Mouse (Mus musculus) cerebellum, adult 11 months (tissue): ENCODE data around the gene Pak4.

Experiments used
- DNase-seq: peaks from one replicate; pipeline ENCODE4 v3.0.0; 2022

Pak4 gene

DNA sequence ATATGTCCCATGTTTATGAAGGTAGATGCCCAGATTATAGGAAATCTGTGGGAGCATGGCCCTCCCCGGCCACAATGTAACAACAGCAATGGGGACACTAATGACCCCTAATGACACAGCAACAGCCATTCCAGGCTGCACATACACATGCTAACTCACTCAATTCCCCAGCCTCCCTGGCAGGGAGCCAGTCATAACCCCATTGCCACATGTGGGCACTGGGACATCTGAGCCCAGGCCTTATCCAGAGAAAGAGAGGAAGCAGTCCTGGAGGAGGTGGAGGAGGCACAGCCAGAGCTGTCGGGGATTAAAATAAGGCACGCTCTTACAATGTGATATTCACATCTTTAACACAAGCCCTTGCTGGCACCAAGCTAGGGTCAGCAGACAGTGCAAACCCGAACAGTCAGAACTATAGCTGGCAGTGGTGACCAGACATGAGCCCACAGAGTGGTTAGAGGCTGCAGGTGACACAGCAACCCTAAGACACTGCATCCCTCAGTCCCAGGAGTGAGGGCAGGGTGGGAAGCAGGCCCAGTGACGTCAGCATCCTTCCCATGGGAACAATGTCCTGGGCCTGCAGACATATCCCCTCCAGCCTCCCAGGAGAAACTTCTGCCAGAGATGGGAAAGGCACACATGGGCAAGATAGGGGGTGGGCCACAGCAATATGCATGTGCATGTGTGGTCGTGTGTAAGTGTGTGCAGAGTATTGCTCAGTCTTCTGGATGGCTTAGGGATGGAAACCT is 11.1 kb downstream of the Pak4 start:
- DNase-seq = no peak

DNA sequence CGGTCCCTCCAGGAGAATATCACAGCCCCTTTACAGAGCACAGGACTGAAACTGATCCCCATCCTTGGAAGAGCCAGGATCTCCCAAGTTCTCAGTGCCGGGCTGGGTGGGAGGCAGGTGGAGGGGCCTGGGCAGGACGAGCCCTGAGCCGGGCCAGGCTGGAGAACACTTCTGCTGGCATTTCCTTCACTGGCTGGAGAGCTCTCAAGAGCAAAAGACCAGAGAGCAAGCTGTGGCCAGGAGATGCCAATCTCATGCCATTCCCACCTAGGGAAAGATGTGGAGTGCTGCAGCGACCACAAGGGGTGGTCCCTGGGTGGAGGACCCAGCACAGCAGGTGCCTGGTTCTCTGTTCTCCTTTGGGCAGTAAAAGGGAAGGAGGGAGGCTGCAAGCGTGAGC is 13.0 kb downstream of the Pak4 start:
- no peak for DNase-seq

DNA sequence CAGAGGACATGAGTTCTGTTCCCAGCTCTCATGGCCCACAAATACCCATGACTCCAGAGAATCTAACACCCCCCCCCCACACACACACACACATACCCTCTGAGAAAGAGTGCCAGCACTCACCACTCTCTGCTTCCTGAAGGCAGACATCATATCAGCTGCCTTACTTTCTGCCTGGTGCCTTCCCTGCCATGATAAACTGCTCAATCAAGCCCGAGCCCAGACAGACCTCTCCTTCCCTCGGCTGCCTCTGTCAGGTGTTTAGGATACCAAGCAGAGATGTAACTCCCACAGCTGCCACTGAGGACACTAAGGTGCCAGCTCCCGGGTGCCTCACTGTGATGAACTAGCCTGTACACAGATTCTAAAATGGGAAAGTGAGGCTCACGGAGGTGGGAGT is 13.5 kb downstream of the Pak4 start:
- DNase-seq = no peak

DNA sequence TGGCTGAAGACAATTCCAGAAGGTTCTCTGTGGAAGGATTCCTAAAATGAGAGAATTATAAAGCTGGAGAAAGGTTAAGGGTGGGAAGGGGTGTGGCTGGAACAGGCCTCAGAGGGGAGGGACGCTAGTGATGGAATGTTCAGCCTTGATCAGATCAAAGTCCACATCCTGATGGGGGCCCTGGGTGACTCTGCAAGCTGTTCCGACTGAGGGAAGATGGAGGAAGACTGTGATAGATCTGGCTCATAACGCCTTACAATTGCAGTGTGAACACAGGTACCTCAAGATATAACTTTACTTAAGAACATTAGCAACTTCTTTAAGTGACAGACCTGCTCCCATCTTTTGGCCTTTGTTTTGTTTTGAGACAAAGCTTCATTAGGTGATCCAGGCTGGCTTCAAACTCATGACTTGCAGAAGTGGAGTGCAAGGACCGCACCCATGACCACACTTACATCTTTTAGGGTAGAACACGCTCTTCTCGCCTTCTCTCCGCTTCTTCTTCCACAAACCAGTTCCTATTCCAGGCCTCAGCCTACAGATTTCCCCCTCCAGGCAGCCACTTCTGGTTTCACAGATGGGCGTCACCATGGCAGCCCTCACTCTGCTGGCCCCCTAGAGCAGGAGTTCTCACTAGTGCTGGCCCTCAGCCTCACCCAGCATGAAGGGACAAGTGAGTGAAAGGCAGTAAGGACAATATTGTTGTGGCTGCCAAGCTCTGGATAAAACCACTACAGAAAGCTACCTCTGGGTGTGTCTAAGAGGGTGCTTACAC is 14.2 kb downstream of the Pak4 start:
- DNase-seq = no peak

DNA sequence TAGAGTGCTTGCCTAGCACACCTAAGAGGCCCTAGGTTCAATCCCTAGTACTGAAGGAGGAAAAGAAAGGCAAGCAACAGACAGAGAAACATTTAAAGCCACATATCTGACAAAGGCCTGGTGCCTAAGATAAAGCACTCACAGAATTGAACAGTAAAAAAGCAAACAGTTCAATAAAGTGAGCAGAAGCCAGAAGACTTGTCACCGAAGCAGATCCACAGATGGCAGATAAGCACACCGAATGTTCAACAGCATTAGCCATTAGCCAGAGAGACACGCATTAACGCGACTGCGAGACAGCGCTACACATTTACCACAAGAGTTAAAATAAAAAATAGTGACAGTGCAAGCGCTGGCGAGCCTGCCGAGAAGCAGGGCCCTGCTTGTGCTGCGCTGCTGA is 15.1 kb downstream of the Pak4 start:
- DNase-seq = no peak

DNA sequence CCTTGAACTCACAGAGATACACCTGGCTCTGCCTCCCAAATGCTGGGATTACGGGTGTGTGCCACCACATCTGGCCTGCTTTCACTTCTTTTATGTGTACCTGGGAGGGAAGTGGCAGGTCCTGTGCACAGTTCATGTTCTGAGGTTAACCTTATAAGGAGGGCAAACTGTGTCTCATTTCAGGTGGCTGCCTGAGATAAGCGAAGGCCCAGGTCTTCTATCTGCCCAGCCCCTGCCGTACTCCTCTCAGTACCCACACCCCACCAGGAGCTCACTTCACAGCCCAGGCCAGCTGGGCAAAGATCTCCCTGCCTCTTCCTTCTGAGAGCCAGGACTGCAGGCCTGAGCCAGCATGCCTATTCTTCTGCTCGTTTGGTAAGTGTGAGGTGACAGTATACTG is 16.3 kb downstream of the Pak4 start:
- DNase-seq = no peak

DNA sequence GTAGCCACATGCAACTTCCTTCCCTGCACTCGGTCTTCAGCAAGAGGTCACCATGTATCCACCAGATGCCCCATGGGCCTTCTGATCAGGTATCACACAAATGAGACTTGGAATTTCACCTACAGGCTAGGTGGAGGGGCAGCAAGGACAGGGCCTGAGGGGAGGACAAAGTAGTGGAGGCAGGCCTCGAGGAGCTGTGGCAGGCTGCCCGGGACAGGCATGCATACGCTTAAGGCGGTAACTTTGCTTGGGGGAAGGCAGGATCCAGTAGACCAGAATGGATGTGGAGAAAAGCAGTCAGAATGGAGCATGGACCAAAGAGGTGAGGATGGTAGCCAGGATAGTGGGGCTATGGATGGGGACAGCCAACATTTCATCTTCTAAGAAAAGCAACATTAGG is 18.2 kb downstream of the Pak4 start:
- DNase-seq = no peak

DNA sequence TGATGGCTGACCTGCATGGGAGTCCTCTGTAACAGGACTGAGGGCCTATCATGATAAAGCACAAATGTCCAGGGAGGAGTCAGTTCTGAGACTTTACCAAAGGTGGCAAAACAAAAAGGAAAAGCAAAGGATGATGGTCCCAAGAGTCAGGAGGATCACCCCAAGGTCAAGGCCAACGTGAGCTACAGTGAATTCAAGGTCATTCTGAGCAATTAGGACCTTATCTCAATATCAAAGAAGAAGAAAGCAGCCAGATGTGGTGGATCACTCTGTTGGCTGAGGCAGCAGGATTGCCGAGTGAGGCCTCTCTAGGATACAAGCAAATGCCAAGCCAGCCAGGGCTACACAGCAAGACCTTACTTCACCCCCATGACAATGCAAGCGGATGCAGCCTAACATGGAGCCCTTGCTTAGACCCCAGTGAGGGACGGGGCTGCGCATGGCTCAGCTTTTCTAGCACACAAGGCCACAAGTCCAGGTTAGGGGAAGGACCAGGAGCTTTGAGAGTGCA is 19.4 kb downstream of the Pak4 start:
- no peak for DNase-seq

DNA sequence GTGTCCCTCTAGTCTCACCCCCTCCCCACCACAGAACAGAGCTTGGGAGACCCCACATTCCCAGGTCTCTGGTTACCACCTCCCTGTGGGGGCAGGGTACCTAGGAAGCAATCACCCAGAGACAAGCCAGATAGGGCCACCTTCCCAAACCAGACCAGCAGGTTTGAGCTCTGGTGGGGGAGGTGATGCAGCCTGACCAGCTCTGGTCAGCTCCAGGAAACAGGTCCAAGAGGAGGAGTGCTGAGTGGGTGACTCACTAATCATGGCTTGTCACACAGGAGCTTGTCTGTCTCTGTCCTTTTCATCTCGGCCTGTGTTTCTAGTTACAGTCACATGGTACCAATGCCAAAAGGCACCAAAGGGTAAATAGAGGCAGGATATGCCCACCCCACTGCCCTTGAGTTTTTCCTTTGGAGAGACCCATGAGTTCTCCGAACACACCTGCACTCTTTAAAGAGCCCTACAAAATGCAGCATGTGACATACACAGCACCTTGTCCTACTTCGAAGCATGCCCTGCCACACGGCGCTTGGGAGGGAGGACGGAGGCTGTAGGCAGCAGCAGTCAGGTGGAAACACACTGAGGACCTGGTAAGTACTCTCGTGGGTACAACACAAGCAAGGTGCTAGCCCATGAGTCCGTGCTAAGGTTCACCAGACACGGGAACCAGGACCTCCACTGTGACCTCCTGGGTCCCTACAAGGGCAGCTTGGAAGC is 20.0 kb downstream of the Pak4 start:
- DNase-seq = no peak

DNA sequence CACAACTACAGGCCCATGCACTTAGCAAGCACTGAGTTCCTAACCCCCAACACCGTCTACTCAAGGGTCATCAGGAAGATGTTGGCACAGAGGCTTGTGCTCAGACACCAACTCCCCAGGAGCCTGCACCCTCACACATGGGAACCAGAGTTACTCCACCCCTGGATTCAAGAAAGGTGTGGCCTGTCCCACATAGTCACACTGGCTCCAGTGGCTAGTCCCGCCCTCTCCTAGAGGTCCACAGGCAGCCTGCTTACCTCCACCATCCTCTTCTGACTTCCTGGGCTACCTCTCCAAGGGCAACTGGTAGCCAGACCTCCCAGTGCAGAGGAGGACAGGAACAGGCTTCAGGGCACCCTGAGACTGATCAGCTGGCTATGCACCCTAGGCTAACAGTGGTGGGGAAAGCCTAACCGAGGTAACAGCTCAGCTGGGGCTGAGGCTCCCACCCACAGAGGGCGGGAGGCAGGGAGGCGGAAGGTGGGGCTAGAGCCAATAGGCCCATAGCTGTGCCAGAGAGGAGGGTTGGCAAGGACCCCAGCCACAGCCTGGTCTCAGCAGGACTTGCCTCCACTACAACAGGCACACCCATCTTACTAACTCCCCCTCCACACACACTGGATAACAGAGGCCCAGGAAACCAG is 21.6 kb downstream of the Pak4 start:
- DNase-seq = no peak

DNA sequence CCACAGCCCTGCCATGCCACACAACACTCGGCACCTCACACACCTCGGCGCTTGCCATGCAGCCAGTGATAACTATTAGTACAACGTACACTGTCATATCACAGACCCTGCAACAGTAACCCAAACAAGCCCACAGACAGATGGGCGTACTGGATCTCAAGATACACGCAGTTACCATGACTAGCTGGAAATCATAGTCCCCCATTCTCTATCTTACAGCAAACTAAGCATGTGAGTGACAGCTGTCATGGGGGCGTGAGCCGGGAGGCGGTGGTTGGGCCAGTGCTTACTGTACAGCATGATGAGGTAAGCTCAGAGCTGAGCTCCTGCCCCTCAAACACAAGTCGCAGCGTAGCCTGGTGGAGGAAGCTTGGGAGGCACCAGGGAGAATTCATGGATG is 22.4 kb downstream of the Pak4 start:
- no peak for DNase-seq

DNA sequence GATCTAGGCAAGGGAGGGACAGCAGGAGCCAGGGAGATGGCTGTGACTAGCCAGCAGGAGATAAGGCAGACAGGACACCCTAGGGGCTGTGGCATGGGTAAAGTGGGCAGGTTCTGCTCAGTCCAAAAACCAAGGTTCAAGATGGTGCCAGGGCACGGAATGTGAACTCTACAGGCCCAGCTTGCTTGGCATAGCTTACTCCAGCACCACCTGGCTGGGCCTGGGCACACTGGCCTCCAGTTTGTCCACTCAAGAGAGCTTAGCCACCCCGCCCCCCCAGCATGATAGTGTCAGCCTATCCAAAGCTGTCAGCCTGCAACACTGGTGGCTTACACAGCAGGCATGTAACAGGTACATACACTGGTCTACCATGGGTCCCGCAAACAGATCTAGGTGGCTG is 24.7 kb downstream of the Pak4 start:
- no peak for DNase-seq

DNA sequence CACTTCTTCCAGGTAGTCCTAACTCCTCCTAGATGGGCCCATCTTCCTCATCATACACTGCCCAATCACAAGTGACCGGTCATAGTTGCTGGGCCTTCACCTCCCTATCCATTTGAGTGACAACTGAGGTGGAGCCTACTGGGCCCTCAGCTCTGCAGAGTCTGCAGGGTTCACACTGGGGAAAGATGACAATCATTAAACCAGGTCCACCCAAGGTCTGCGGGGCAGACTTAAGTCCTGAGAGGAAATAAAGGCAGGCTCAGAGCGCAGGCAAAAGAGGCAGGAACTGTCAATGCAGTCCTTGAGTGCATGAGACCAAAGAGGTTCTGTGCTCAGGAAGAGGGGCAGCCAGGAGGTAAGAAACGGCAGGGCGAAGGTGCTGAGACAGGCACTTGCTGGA is 25.3 kb downstream of the Pak4 start:
- DNase-seq = no peak

DNA sequence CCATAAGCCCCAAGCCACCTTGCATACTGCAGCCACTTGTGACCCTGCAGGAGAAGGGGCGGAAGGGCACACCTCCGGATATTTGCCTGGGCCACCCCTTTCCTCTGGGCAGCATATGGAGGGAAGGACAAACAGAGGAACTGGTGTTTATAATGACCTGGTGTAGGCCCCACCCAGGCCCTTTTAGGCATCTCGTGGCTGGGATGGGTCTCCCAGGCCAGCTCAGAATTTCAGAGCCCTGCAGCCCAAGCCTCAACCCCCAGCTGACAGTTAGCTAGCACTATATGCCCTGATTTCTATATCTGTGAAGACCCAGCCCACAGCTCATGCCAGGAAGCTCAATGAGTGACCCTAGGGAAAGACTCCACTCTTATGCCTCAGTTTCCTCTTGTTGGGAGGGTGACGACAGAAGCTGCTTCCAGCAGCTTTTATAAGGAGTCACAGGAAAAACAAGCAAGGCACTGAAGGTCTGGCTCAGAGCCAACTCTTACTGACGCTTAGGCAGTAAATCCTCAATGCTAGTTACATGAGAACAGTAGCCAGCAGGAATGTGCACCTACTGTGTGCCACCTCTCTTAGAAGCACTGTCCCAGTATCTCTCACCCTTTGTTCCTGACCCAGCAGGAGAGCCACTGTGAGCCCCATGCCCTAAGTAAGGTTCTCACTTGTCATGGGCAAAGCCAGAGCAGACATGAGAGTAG is 26.9 kb downstream of the Pak4 start:
- DNase-seq = no peak

DNA sequence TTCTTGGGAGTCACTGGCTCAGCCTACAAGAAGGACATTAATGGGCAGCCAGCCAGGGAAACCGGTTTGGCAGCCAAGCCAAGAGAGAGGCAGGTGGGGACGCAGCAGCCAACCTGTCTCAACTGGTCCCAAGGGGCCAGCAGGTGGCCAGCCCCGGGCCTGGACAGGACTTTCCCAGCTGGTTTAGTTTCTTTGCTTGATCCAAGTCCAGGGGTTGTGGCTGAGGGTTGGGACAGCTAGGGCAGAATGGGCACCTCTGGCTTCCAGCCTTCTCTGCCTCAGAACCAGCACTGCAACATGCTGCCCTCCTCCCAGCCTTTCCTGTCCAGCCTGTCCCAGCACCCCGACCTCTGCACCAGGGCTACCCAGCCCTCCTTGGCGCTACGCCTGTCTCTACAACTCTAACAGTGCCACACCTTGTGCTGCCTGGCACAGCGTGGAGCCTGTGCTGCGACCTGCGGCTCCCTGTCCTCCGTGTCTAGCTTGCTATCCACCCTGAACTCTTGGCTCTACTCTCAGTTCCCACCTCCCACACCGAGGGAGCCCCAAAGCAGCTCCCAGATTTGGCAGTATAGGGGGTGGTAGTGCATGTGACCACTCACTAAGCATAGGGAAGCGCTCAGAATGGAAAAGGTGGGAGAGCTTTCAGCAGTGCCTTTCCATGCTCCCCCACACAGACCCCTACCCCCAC is 27.5 kb downstream of the Pak4 start:
- DNase-seq = peak; percentile 61

DNA sequence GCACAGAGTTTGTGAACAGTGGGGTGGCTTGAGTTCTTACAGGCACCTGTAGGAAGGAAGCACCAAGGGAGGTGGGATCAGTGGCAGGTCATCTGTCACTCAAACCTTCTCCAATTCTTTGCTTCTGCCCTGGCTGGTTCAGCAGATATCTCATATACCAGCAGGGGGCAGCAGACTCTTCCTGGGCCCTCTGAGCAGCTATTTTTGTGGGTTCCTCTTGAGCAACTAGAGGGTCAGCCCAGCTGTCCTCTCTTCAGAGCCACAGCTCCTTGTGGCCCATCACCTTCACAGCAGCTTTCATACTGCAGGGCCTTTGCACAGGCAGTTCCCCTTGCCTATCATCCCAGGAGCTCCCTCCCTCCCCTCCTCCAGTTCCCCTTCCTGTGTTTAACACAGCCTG is 29.7 kb downstream of the Pak4 start:
- DNase-seq = peak; percentile 57

DNA sequence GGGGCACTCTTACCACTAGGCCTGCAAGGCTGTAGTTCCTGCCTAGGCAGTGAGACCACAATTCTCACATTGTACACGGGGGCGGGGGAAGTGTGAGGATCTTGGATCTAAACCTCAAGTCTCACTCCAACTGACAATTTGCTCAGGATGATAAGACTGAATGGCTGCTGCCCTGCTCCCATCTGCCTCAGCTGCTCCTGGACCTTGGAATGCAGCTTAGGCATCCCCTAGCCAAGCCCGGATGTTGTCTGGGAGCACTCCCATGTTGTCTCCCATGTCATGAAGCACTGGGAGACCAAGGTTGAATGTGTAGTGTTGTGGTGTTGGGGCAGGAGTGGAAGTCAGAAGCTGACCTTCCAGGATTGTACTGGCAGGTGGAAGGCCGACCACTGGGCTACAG is 30.4 kb downstream of the Pak4 start:
- DNase-seq = no peak

DNA sequence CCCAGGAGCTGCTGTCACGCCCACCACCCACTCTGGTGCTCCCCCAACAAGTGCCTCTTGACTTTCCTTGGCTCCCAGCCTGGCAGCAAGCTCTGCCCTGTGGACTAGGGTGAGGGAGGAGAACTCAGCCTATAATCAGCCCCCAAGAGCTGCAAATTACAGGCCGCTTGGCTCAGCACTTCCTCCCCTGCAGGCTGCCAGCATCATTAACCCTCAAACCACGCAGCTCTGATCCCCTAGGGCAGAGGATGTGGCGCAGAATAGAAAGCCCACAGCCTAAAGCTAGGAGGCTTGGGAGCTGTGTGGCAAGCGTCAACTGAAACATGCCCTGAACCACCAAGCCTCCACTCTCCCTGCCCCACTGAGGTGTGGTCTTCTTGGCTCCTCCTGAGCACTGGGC is 32.6 kb downstream of the Pak4 start:
- no peak for DNase-seq

DNA sequence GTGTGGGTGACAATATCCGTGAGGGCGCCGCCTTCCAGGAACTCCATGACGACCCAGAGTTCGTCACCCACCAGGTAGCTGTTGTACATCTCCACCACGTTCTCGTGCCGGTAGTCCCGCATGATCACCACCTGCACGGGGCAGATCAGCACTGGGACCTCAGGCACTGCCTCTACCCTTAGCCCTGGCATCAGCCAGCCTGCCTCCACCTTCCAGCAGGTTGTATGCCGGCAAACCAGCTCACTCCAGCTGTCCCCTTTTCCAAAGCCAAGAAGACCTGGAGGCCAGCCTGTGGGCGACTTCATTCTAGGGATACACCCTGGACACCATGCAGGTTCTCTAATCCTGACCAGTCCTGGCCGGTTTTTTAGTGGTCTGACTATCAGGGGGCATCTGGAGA is 35.0 kb downstream of the Pak4 start:
- peak; percentile 44 for DNase-seq

DNA sequence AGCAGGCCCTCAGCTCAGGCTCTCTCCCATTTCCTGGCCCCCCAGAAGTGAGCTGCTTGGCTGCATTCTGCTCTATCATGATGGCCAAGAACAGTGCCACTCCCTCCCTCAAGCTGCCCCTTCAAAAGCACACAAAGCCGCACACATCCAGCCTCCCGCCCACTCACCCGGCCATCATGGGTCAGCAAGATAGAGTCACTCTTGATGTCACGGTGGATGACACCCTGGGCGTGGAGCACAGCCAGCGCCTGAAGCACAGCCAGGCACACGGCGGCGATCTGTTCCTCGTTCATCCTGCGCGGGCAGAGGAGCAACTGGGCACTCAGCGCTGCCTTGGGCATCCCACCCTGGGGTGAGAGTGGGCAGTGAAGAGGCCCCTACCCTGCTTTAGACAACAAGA is 35.6 kb downstream of the Pak4 start:
- peak; percentile 59 for DNase-seq

DNA sequence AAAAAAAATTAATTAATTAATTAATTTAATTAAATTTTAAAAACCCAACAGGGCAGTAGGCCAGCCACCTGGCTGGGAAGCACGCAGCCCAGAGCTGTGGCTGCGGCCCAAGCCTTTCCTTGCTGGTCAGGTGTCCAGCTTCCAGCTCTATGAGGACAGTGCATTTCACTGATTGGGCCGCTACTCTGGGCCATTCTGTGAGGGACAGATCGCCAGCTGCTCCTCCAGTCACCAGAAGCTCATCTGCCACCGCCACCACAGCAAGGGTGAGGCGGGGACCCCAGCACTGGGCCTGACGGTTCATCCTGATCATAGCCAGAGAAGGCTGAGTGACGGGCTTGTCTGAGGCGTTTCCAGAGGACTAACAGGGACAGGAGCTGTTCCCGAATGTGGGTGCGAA is 36.0 kb downstream of the Pak4 start:
- peak; percentile 44 for DNase-seq

DNA sequence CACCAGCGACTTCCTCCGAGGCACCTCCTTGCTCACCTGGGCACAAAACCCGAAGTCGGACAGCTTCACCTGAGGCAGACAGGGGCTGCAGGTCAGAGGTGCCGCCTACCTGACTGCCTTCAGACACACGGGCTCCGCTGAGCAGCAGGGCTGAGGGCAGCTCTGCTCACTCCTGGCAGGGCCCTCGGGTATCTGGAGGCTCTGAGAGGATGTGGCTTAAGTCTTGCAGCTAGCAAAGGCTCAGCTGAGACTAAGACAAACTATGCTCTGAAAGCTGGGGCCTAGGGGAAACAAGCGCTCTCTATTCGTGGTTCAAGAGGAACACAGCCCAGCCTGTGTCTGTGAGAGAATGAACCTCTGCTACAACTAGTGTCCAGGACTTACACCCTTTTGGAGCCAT is 37.1 kb downstream of the Pak4 start:
- no peak for DNase-seq
